Mouse (Mus musculus) lung, embryonic 14.5 days (tissue): Measurements from ENCODE around the gene Fgfr2. TPM values are rescaled to one million over a fixed set of nuclear protein-coding genes. Genes with fewer than 3 reads are reported as not detected.

Experiments
- ATAC-seq: fragments of 200-750 bp; cut with Nextera tagmentation; 2 replicates; pipeline ENCODE4 v1.8.0; 2017; ENCODE audit warnings: mild to moderate bottlenecking, moderate TSS enrichment, moderate library complexity; ENCODE audit not compliant: insufficient read depth
- DNase-seq: peaks from one replicate; pipeline ENCODE4 v3.0.0-alpha.2; 2015
- H3K27ac ChIP-seq: fragments of 300-500 bp; sonication (generic); 2 replicates; pipeline ENCODE4 v1.5.1; 2014; ENCODE audit warnings: low read depth, mild to moderate bottlenecking, moderate library complexity
- H3K27me3 ChIP-seq: fragments of 300-500 bp; sonication (generic); 2 replicates; pipeline ENCODE4 v1.6.1; 2014; ENCODE audit warnings: low read length, control low read depth; ENCODE audit not compliant: insufficient read depth
- H3K36me3 ChIP-seq: fragments of 300-500 bp; sonication (generic); 2 replicates; pipeline ENCODE4 v1.6.1; 2014; ENCODE audit warnings: control low read depth; ENCODE audit not compliant: insufficient read depth
- H3K4me1 ChIP-seq: fragments of 300-500 bp; sonication (generic); 2 replicates; pipeline ENCODE4 v1.6.1; 2014; ENCODE audit warnings: antibody characterized with exemption, control low read depth; ENCODE audit not compliant: insufficient read depth
- H3K4me2 ChIP-seq: fragments of 300-500 bp; sonication (generic); 2 replicates; pipeline ENCODE4 v1.6.1; 2014; ENCODE audit warnings: mild to moderate bottlenecking
- H3K4me3 ChIP-seq: fragments of 300-500 bp; sonication (generic); 2 replicates; pipeline ENCODE4 v1.5.1; 2014; ENCODE audit warnings: low read depth, low read length
- H3K9ac ChIP-seq: fragments of 300-500 bp; sonication (generic); 2 replicates; pipeline ENCODE4 v1.6.1; 2014
- H3K9me3 ChIP-seq: fragments of 300-500 bp; sonication (generic); 2 replicates; pipeline ENCODE4 v1.6.1; 2016; ENCODE audit warnings: low read depth, low read length, control low read depth
- CTCF ChIP-seq: IDR thresholded peaks from 2 replicates; pipeline ENCODE4 v1.5.1; 2016; ENCODE audit warnings: antibody characterized with exemption, low read depth
- WGBS: fragments of 180-500 bp; shearing (Covaris S2); extraction: QIAGEN DNeasy Blood & Tissue Kit; methylation state at CpG from one replicate; pipeline ENCODE4 v1.1.7; 2014; 5-methylcytosine and 5-hydroxymethylcytosine counted together
- polyA plus RNA-seq: library from polyadenylated mRNA; unstranded; fragments of >200 nt; fragmentation: Nextera tagmentation; extraction: Ambion mirVana; gene quantifications from 2 replicates; pipeline ENCODE4 v1.2.1, GENCODE M21; 2014

The Fgfr2 gene
- polyA plus RNA-seq, 1 experiment from 2014 or later, result 179 TPM

DNA sequence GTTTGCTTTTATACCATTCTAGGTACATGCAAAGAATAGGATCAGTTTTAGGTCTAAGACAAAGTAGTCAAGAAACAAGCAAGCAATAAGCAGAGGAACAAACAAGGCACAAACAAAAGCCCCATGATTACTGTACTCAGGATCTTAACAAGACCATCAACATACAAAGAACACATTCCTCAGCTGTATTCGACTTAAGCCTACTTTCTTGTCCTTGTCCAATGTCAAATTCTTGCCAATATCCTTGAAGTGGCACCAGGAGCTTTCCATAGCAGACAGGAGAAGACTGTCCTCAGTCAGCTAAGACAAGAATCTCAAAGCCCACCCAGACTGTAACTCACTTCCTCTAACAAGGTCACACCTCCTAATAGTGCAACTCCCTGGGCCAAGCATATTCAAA, 944.1 kb downstream of the Fgfr2 start:
- no peaks in the 10 kb centered on the region for H3K9me3 ChIP-seq
- H3K4me1 ChIP-seq, result no peaks in the 10 kb centered on the region
- no peak overlapping the region for H3K4me2 ChIP-seq
- H3K27me3 ChIP-seq, result no peaks in the 10 kb centered on the region
- H3K9ac ChIP-seq, result no peak overlapping the region
- 59% methylated on average over 1 of the region's 1 CpGs for WGBS
- H3K27ac ChIP-seq, result no peak overlapping the region
- H3K36me3 ChIP-seq, result no peaks in the 10 kb centered on the region
- no peak for TF ChIP-seq CTCF
- no peak overlapping the region for H3K4me3 ChIP-seq
- ATAC-seq, result no peak
- DNase-seq, result no peak

DNA sequence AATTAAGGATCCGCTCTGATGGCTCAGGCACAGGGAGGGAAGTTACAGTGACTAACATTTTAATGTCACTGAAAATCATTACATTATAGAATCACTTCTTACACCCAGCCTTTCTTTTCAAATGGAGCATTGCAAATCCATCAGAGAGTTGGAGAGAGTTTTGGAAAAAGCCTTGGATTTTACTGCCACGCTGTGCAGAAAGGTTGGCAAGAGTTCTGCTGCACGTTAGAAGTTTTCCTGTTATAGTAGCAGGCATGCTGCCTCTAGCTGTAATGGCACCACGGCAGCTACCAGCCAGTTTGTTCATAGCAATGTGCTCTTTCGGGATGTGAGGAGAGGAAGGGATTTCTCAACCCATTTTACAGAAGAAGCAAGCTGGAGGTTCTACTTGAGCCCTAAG, 948.4 kb downstream of the Fgfr2 start:
- no peak for TF ChIP-seq CTCF
- H3K4me2 ChIP-seq, result no peak overlapping the region
- H3K9me3 ChIP-seq, result no peaks in the 10 kb centered on the region
- H3K36me3 ChIP-seq, result no peaks in the 10 kb centered on the region
- 86% methylated on average over 5 of the region's 5 CpGs for WGBS
- DNase-seq (no peak), ATAC-seq (no peak)
- no peaks in the 10 kb centered on the region for H3K4me1 ChIP-seq
- H3K9ac ChIP-seq, result no peak overlapping the region
- no peaks in the 10 kb centered on the region for H3K27me3 ChIP-seq
- H3K4me3 ChIP-seq, result no peak overlapping the region
- no peak overlapping the region for H3K27ac ChIP-seq

DNA sequence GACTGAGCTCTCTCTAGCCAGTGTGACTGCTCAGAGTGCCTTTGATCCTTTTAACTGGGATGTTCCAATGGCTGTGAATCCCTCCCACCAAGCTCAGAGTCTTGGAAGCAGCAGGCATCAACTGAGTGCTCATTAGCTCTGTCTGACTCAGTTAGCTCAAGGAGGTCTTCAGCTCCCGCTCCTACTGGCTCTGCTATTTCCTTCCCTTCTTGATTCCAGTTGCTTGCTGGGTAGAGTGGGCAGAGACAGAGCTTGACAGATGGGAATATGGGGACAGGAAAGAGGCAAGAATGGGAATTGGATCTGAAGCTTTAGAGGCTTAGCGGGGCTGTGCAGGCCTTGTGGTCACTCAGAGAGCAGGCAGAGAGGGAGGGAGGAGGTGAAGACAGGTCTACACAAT, 948.9 kb downstream of the Fgfr2 start:
- WGBS, result 77% methylated on average over 2 of the region's 2 CpGs
- no peak for ATAC-seq

DNA sequence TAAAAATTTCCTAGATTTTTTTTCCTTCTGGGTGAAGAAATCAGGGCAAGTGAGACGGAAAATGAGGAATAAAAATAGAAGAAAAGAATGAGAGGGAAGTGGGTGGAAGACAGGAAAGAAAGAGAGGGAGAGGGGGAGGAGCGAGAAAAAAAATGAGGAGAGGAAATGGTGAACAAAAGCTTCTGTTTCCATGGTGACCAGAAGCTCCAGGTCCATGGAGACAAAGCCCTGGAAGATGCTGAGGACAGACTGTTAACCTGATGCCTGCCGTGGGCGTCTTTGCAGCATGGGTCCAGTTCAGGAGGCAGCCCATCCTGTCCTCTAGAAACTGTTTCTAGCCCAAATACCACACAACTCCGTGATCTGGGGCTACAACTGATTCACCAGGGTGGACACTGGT, 950.9 kb downstream of the Fgfr2 start:
- WGBS, result 70% methylated on average over 5 of the region's 5 CpGs
- Histone ChIP-seq H3K4me2 (no peak overlapping the region), H3K9ac (no peak overlapping the region), H3K4me3 (no peak overlapping the region), H3K36me3 (no peaks in the 10 kb centered on the region), H3K4me1 (no peaks in the 10 kb centered on the region), H3K27me3 (no peaks in the 10 kb centered on the region), H3K27ac (no peak overlapping the region), H3K9me3 (no peaks in the 10 kb centered on the region)
- no peak for TF ChIP-seq CTCF
- ATAC-seq (no peak), DNase-seq (no peak)

More for the DNA sequence above, 948.9 kb downstream of the Fgfr2 start:
- no peak for DNase-seq
- Histone ChIP-seq H3K36me3 (no peaks in the 10 kb centered on the region), H3K4me2 (no peak overlapping the region), H3K9ac (no peak overlapping the region), H3K4me3 (no peak overlapping the region), H3K9me3 (no peaks in the 10 kb centered on the region), H3K4me1 (no peaks in the 10 kb centered on the region), H3K27ac (no peak overlapping the region), H3K27me3 (no peaks in the 10 kb centered on the region)
- TF ChIP-seq CTCF, result no peak

DNA sequence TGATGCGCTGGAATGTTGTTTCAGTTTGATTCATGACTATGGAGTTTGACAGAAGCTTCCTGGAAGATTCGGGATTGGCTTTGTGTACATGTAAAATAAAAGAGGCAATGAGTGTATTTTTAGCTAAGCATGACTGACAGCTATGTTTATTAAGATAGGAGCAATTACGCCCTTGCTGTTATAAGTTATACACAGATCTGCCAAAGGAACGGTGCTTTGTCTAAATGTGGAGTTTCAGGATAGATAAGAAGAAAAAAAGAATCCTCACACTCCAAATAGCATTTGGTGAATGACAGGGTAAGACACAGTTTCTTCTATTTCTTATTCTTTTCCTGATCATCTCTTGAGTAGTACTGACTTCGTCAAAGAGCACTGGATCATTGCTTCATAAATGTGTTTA, 951.4 kb downstream of the Fgfr2 start:
- Histone ChIP-seq H3K9ac (no peak overlapping the region), H3K27me3 (no peaks in the 10 kb centered on the region), H3K36me3 (no peaks in the 10 kb centered on the region), H3K27ac (no peak overlapping the region), H3K4me2 (no peak overlapping the region), H3K4me3 (no peak overlapping the region), H3K4me1 (no peaks in the 10 kb centered on the region), H3K9me3 (no peaks in the 10 kb centered on the region)
- WGBS, result 50% methylated on average over 5 of the region's 5 CpGs
- TF ChIP-seq CTCF, result no peak
- DNase-seq, result no peak
- ATAC-seq, result no peak

DNA sequence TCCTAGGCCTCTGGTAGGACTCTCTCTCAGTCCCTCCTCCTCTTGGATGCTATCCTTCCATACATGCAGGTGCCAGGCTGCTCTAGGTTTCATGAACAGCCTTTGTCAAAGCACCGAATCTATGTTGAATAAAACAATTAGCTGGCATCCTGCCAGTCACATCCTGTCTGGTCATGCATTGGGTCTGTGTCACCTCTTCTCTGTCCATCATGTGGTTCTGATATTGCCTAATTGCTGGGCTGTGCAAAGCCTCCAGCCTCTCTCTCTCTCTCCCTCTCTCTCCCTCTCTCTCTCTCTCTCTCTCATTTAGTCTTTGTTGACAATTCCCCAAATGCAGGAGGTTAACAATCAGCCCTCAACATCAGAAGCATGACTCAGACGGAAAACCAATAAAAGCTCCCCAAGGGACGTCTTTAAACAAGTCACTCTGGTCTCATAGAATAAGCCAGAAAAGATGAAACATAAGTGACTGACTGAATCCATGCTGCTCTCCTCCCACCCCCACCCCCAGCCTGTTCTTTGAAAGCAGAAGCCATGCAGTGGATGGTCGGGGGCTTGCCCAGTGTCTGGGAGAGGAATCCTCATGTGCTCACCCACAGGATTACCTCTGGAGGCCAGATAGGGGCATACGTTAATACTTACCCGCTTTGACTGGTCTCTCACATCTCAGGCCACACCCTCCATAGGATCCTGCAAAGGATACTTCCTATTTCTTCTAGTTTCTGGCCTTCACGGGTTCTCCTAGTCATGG, 953.6 kb downstream of the Fgfr2 start:
- Histone ChIP-seq H3K4me1 (no peaks in the 10 kb centered on the region), H3K27me3 (no peaks in the 10 kb centered on the region), H3K4me3 (no peak overlapping the region), H3K4me2 (no peak overlapping the region), H3K9me3 (no peaks in the 10 kb centered on the region), H3K9ac (no peak overlapping the region), H3K27ac (no peak overlapping the region), H3K36me3 (no peaks in the 10 kb centered on the region)
- no peak for TF ChIP-seq CTCF
- 57% methylated on average over 7 of the region's 7 CpGs for WGBS
- ATAC-seq (no peak), DNase-seq (peak; percentile 38)

DNA sequence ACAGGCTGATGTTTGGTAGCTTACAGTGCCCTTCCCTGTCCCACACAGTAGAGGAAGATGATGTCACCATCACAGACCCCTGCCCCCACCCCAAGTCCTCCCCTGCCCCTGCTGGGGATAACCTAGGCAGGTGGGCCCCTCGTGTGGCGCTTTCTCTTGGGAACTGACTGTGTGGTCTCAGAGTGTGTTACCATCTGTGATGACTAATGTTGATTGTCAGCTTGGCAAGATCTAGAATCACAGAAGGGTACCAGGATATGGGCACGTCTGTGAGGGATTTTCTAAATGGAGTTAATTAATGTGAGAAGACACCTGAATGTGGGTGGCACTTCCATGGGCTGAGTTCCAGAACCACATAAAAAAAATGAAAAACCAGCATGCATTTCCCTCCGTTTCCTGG, 955.9 kb downstream of the Fgfr2 start:
- Histone ChIP-seq H3K36me3 (no peaks in the 10 kb centered on the region), H3K27ac (no peak overlapping the region), H3K4me3 (no peak overlapping the region), H3K4me2 (no peak overlapping the region), H3K27me3 (no peaks in the 10 kb centered on the region), H3K9me3 (no peaks in the 10 kb centered on the region), H3K4me1 (no peaks in the 10 kb centered on the region), H3K9ac (no peak overlapping the region)
- TF ChIP-seq CTCF, result no peak
- WGBS, result 64% methylated on average over 4 of the region's 4 CpGs
- ATAC-seq (no peak), DNase-seq (no peak)
